Mouse (Mus musculus) brain, embryonic 14.5 days (tissue): Measurements from ENCODE around the gene Stard13.

Source experiments
- CTCF ChIP-seq: fragments of 200-500 bp; IDR thresholded peaks from 2 replicates; pipeline ENCODE4 v1.5.1; 2012; ENCODE audit warnings: inconsistent platforms, mild to moderate bottlenecking, moderate library complexity, borderline replicate concordance; ENCODE audit not compliant: insufficient read depth, insufficient read length; ENCODE audit errors: extremely low read depth
- POLR2A ChIP-seq: fragments of 200-500 bp; IDR thresholded peaks from 2 replicates; pipeline ENCODE4 v1.6.1; 2012; ENCODE audit warnings: mild to moderate bottlenecking, inconsistent platforms, borderline replicate concordance; ENCODE audit not compliant: poor library complexity, insufficient read depth, insufficient read length, severe bottlenecking; ENCODE audit errors: extremely low read depth

GRCm38 (mm10) chr5:151177171-151177570 lies 56.5 kb downstream of the Stard13 start:
- no peak for TF ChIP-seq POLR2A
- TF ChIP-seq CTCF: no peak
